Mouse (Mus musculus) liver, embryonic 11.5 days (tissue): ENCODE measurements around the gene Fryl. TPM values are rescaled to one million over a fixed set of nuclear protein-coding genes. Genes with fewer than 3 reads are reported as not detected.

Experiments
- ATAC-seq: fragments of 200-750 bp; cut with Nextera tagmentation; replicated peaks from 2 replicates; pipeline ENCODE4 v1.8.0; 2017; ENCODE audit warnings: moderate number of reproducible peaks, mild to moderate bottlenecking, moderate TSS enrichment, moderate library complexity; ENCODE audit not compliant: low FRiP score
- DNase-seq: peaks from one replicate; pipeline ENCODE4 v3.0.0-alpha.2; 2017; ENCODE audit warnings: low spot score
- H3K27ac ChIP-seq: fragments of 300-500 bp; sonication (generic); 2 replicates; pipeline ENCODE4 v1.5.1; 2014; ENCODE audit warnings: mild to moderate bottlenecking, low read depth, low read length, control low read depth
- H3K27me3 ChIP-seq: fragments of 300-500 bp; sonication (generic); replicated peaks from 2 replicates; pipeline ENCODE4 v1.6.1; 2014; ENCODE audit warnings: low read length, mixed read lengths; ENCODE audit not compliant: control insufficient read depth, insufficient read depth
- H3K36me3 ChIP-seq: fragments of 300-500 bp; sonication (generic); 2 replicates; pipeline ENCODE4 v1.6.1; 2014; ENCODE audit warnings: mild to moderate bottlenecking, low read length, moderate library complexity, mixed read lengths; ENCODE audit not compliant: control insufficient read depth, insufficient read depth
- H3K4me1 ChIP-seq: fragments of 300-500 bp; sonication (generic); replicated peaks from 2 replicates; pipeline ENCODE4 v1.6.1; 2014; ENCODE audit warnings: low read length, mixed read lengths; ENCODE audit not compliant: control insufficient read depth, insufficient read depth
- H3K4me2 ChIP-seq: fragments of 300-500 bp; sonication (generic); 2 replicates; pipeline ENCODE4 v1.6.1; 2014; ENCODE audit warnings: mild to moderate bottlenecking, control low read depth, moderate library complexity
- H3K4me3 ChIP-seq: fragments of 300-500 bp; sonication (generic); 2 replicates; pipeline ENCODE4 v1.5.1; 2014; ENCODE audit warnings: low read depth, low read length, control low read depth
- H3K9ac ChIP-seq: fragments of 300-500 bp; sonication (generic); 2 replicates; pipeline ENCODE4 v1.6.1; 2014; ENCODE audit warnings: low read depth, low read length, control low read depth
- H3K9me3 ChIP-seq: fragments of 300-500 bp; sonication (generic); 2 replicates; pipeline ENCODE4 v1.6.1; 2016; ENCODE audit warnings: low read length, inconsistent platforms, mixed read lengths; ENCODE audit not compliant: control insufficient read depth
- WGBS: fragments of 180-500 bp; shearing (Covaris S2); extraction: QIAGEN DNeasy Blood & Tissue Kit; methylation state at CpG from one replicate; pipeline ENCODE4 v1.1.7; 2014; 5-methylcytosine and 5-hydroxymethylcytosine counted together
- polyA plus RNA-seq: library from polyadenylated mRNA; unstranded; fragments of >200 nt; fragmentation: Nextera tagmentation; extraction: Ambion mirVana; gene quantifications from 2 replicates; pipeline ENCODE4 v1.2.1, GENCODE M21; 2014

The Fryl gene
- polyA plus RNA-seq: 35.4 and 39.7 TPM in 2 replicates

- WGBS: under 1% methylated on average over 44 of the region's 44 CpGs
- H3K4me2 ChIP-seq: peak within 1 kb of the TSS; percentile 86
- peak; percentile 97 for ATAC-seq
- H3K4me1 ChIP-seq: peaks cover 34% of the 10 kb centered on the region
- no peaks in the 10 kb centered on the region for H3K9me3 ChIP-seq
- H3K36me3 ChIP-seq: no peaks in the 10 kb centered on the region
- DNase-seq: peak; percentile 97
- peak within 1 kb of the TSS; percentile 89 for H3K4me3 ChIP-seq
- peak within 1 kb of the TSS; percentile 90 for H3K9ac ChIP-seq
- H3K27ac ChIP-seq: peak within 1 kb of the TSS; percentile 82
- H3K27me3 ChIP-seq: no peaks in the 10 kb centered on the region
Observed at GRCm38 (mm10) chr5:73256352-73257065, at the start of gene Fryl. Fryl (minus strand) TSS chr5:73256619.

GRCm38 (mm10) chr5:73304507-73304906 is 48.1 kb upstream of the Fryl start:
- Histone ChIP-seq H3K4me3 (no peak overlapping the region), H3K9me3 (no peaks in the 10 kb centered on the region), H3K27me3 (no peaks in the 10 kb centered on the region), H3K27ac (no peak overlapping the region), H3K4me1 (peaks cover 8% of the 10 kb centered on the region), H3K4me2 (no peak overlapping the region), H3K9ac (no peak overlapping the region), H3K36me3 (peaks cover 46% of the 10 kb centered on the region)
- WGBS: 90% methylated on average over 12 of the region's 12 CpGs
- DNase-seq: no peak
- no peak for ATAC-seq

GRCm38 (mm10) chr5:73301601-73302307 is 45.3 kb upstream of the Fryl start:
- H3K36me3 ChIP-seq: peaks cover 36% of the 10 kb centered on the region
- H3K4me1 ChIP-seq: peaks cover 8% of the 10 kb centered on the region
- H3K9me3 ChIP-seq: no peaks in the 10 kb centered on the region
- WGBS: 77% methylated on average over 7 of the region's 7 CpGs
- no peak overlapping the region; the same call in 1 of the 2 replicates for H3K27ac ChIP-seq
- DNase-seq (no peak), ATAC-seq (peak; percentile 78)
- H3K4me3 ChIP-seq: no peak overlapping the region
- no peak overlapping the region for H3K9ac ChIP-seq
- no peaks in the 10 kb centered on the region for H3K27me3 ChIP-seq
- H3K4me2 ChIP-seq: peak overlapping the region; percentile 24; the same call in 1 of the 2 replicates

- 83% methylated on average over 4 of the region's 4 CpGs for WGBS
Observed at GRCm38 (mm10) chr5:73295916-73296315, 39.5 kb upstream of the Fryl start.

GRCm38 (mm10) chr5:73295016-73295415 is 38.6 kb upstream of the Fryl start:
- Histone ChIP-seq H3K4me1 (peaks cover 11% of the 10 kb centered on the region), H3K4me2 (no peak overlapping the region), H3K4me3 (no peak overlapping the region), H3K27ac (no peak overlapping the region), H3K27me3 (no peaks in the 10 kb centered on the region), H3K36me3 (peaks cover 19% of the 10 kb centered on the region), H3K9me3 (no peaks in the 10 kb centered on the region), H3K9ac (no peak overlapping the region)
- no peak for DNase-seq
- WGBS: 93% methylated on average over 7 of the region's 7 CpGs
- ATAC-seq: no peak

More at GRCm38 (mm10) chr5:73295916-73296315, 39.5 kb upstream of the Fryl start:
- Histone ChIP-seq H3K27ac (no peak overlapping the region), H3K4me2 (no peak overlapping the region), H3K27me3 (no peaks in the 10 kb centered on the region), H3K36me3 (peaks cover 22% of the 10 kb centered on the region), H3K9me3 (no peaks in the 10 kb centered on the region), H3K4me1 (peaks cover 11% of the 10 kb centered on the region), H3K9ac (no peak overlapping the region), H3K4me3 (no peak overlapping the region)
- DNase-seq (no peak), ATAC-seq (no peak)

GRCm38 (mm10) chr5:73293458-73293827 is 37.0 kb upstream of the Fryl start:
- Histone ChIP-seq H3K27me3 (no peaks in the 10 kb centered on the region), H3K4me1 (peaks cover 11% of the 10 kb centered on the region), H3K9ac (peak overlapping the region; percentile 90), H3K4me3 (peak overlapping the region; percentile 92), H3K36me3 (peaks cover 16% of the 10 kb centered on the region), H3K27ac (peak overlapping the region; percentile 84), H3K4me2 (peak overlapping the region; percentile 87), H3K9me3 (no peaks in the 10 kb centered on the region)
- 8% methylated on average over 8 of the region's 8 CpGs for WGBS
- DNase-seq (no peak), ATAC-seq (no peak)

GRCm38 (mm10) chr5:73292502-73293457 is 36.4 kb upstream of the Fryl start, which contains the start of gene Ociad1:
Ociad1 (plus strand) TSS chr5:73292784.
- WGBS: under 1% methylated on average over 58 of the region's 58 CpGs
- Histone ChIP-seq H3K9ac (peak within 1 kb of the TSS; percentile 90), H3K4me1 (peaks cover 11% of the 10 kb centered on the region), H3K27me3 (no peaks in the 10 kb centered on the region), H3K9me3 (no peaks in the 10 kb centered on the region), H3K4me2 (peak within 1 kb of the TSS; percentile 87), H3K27ac (peak within 1 kb of the TSS; percentile 84), H3K36me3 (peaks cover 14% of the 10 kb centered on the region), H3K4me3 (peak within 1 kb of the TSS; percentile 92)
- ATAC-seq: peak; percentile 99
- peak; percentile 97 for DNase-seq

- 0 out of 2 replicates have a peak, but pooled peaks cover 2% of the 10 kb centered on the region for H3K36me3 ChIP-seq
- no peaks in the 10 kb centered on the region for H3K9me3 ChIP-seq
- H3K4me1 ChIP-seq: peaks cover 11% of the 10 kb centered on the region
- ATAC-seq (no peak), DNase-seq (no peak)
- no peak overlapping the region for H3K4me3 ChIP-seq
- H3K9ac ChIP-seq: no peak overlapping the region
- H3K27me3 ChIP-seq: no peaks in the 10 kb centered on the region
- WGBS: 57% methylated on average over 2 of the region's 2 CpGs
- no peak overlapping the region for H3K4me2 ChIP-seq
- H3K27ac ChIP-seq: no peak overlapping the region
Observed at GRCm38 (mm10) chr5:73289900-73290299, 33.5 kb upstream of the Fryl start.
